Mouse (Mus musculus): ENCODE measurements at regions not wholly inside any gene's neighbourhood (a gene's known extent, or its start where the extent isn't known, plus 50 kb on each side); places are given as distances from the start of the nearest gene placed in this dataset.

DNA sequence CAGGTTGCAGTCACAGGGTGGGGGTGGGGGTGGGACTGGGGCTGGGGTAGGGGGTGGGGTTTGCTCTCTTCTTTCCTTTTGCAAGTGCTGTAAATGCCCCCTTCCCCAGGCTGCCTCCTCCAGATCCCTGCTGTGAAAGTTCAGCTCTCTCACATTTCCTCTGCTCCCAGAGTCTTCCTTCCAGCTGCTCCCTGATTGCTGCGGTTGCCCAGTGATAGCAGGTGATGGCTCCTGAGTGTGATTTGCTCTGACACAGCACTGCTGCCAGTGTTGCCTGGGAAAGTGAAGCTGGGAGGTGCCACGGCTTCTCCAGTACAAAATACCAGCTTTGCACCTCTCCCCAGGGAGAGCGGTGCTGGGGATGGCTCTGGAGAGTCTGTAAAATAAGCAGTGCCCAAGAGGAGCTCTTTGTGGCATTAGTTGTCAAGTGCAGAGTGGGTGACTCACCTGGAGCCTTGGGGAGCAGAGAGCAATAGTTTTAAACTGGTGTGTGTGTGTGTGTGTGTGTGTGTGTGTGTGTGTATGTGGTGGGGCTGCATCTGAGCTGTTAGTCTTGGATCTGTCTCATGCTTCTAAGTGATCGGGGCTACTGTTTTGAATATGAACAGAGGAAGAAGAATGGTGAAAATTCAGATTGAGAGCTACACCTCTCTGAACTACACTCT is 461.6 kb downstream of the 1810013L24Rik start:
- Histone ChIP-seq H3K36me3 (ENCODE audit: control insufficient read depth, insufficient read depth, low read length) (no peaks in the 10 kb centered on the region), H3K27ac (ENCODE audit: low read depth, low read length) (no peak overlapping the region), H3K27me3 (replicated peaks; ENCODE audit: control insufficient read depth, insufficient read depth, low read length) (no peaks in the 10 kb centered on the region), H3K4me2 (ENCODE audit: low read length) (no peak overlapping the region), H3K4me1 (ENCODE audit: control insufficient read depth, insufficient read depth, low read depth, low read length) (no peaks in the 10 kb centered on the region), H3K9ac (ENCODE audit: low read depth, low read length) (no peak overlapping the region), H3K9me3 (ENCODE audit: control insufficient read depth, low read length) (no peaks in the 10 kb centered on the region), H3K4me3 (ENCODE audit: low read length) (no peak overlapping the region)
- ATAC-seq = no peak
- WGBS = 33% methylated on average over 4 of the region's 4 CpGs

DNA sequence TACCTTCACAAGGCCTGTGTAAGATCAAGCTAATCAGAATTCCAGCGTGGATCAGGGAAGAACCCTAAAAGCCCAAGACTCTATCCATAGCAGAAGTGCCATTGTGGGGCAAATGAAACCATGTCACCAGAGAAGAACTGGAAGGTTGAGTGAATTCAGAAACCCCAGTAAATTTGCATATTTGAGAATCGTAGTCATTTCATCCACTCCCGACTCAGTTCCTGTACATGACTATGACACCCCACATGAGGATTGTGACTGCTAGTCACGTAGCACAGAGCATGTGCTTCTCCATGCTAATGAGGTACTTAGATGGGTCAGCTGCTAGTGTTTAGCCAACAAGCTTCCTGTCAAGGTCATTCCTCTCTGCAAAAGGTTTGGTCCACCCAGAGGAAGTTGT is 473.2 kb downstream of the 1810013L24Rik start:
- Histone ChIP-seq H3K4me3 (ENCODE audit: low read length) (no peak overlapping the region), H3K36me3 (ENCODE audit: control insufficient read depth, insufficient read depth, low read length) (no peaks in the 10 kb centered on the region), H3K4me1 (ENCODE audit: control insufficient read depth, insufficient read depth, low read depth, low read length) (no peaks in the 10 kb centered on the region), H3K4me2 (ENCODE audit: low read length) (no peak overlapping the region), H3K27ac (ENCODE audit: low read depth, low read length) (no peak overlapping the region), H3K27me3 (replicated peaks; ENCODE audit: control insufficient read depth, insufficient read depth, low read length) (no peaks in the 10 kb centered on the region), H3K9ac (ENCODE audit: low read depth, low read length) (no peak overlapping the region), H3K9me3 (ENCODE audit: control insufficient read depth, low read length) (no peaks in the 10 kb centered on the region)
- ATAC-seq = no peak
- WGBS = 84% methylated on average over 4 of the region's 4 CpGs

DNA sequence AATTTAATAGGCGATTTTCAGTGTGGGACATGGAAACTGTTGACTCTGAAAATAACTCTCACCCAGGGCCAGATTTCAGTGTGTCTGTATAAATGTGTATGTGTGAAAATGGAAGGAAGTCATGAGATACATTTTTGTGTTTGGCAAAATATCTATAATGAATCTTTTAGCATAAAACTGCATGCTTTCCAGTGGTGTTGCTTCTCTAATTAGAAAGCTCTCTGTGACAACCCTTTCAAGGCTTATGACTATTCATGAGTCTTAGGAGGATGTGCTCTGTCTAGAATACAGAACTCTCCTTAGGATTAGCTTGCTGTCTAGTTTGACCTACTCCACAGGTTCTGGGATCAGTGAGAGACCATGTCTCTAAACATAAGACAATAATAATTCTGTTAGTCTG is 474.2 kb downstream of the 1810013L24Rik start:
- H3K9ac ChIP-seq (ENCODE audit: low read depth, low read length) = no peak overlapping the region
- no peaks in the 10 kb centered on the region for H3K36me3 ChIP-seq (ENCODE audit: control insufficient read depth, insufficient read depth, low read length)
- no peaks in the 10 kb centered on the region for H3K4me1 ChIP-seq (ENCODE audit: control insufficient read depth, insufficient read depth, low read depth, low read length)
- H3K27ac ChIP-seq (ENCODE audit: low read depth, low read length) = no peak overlapping the region
- no peaks in the 10 kb centered on the region for H3K9me3 ChIP-seq (ENCODE audit: control insufficient read depth, low read length)
- WGBS = 98% methylated on average over 1 of the region's 1 CpGs
- ATAC-seq = no peak
- H3K4me2 ChIP-seq (ENCODE audit: low read length) = no peak overlapping the region
- H3K4me3 ChIP-seq (ENCODE audit: low read length) = no peak overlapping the region
- H3K27me3 ChIP-seq (replicated peaks; ENCODE audit: control insufficient read depth, insufficient read depth, low read length) = no peaks in the 10 kb centered on the region

DNA sequence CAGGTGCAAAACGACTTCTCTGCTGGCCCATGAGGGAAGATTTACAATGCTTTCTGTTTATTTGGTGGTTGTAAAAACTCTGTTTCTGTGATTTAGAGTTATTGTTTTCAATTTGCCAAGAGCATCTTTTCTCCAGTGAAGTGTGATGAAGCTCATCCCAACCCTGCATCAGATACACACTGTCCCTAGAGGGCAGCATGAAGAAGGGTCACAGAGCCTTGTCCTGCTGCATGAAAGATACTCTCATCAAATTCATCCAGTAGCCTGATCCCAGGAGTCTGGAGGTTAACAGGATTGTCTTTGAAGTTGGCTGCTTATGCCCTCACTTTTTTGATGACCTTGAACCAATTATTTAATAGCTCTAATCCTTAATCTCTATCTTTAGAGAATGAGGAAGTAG is 480.8 kb downstream of the 1810013L24Rik start:
- H3K9me3 ChIP-seq (ENCODE audit: control insufficient read depth, low read length) = no peaks in the 10 kb centered on the region
- ATAC-seq = no peak
- H3K4me3 ChIP-seq (ENCODE audit: low read length) = no peak overlapping the region
- WGBS = 13% methylated on average over 1 of the region's 1 CpGs
- H3K27me3 ChIP-seq (replicated peaks; ENCODE audit: control insufficient read depth, insufficient read depth, low read length) = no peaks in the 10 kb centered on the region
- no peak overlapping the region for H3K4me2 ChIP-seq (ENCODE audit: low read length)
- no peak overlapping the region for H3K27ac ChIP-seq (ENCODE audit: low read depth, low read length)
- H3K36me3 ChIP-seq (ENCODE audit: control insufficient read depth, insufficient read depth, low read length) = no peaks in the 10 kb centered on the region
- no peaks in the 10 kb centered on the region for H3K4me1 ChIP-seq (ENCODE audit: control insufficient read depth, insufficient read depth, low read depth, low read length)
- H3K9ac ChIP-seq (ENCODE audit: low read depth, low read length) = no peak overlapping the region

DNA sequence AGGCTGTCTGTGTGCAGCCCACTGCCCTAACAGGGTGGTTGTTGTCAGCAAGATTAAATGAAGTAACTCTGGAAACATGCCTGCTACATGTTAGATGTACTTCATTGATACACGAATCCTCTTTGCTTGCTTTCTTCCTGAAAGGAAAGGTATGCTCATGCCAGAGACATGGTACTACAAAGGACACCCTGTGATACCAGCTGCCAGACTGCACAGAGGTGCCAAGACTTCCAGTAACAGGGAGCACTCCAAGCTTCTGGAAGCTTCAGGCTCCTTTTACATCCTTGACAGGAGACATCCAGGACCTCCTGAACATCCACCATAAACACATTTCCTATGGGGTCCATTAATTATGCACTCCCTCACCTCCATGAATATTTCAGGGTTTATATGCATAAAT is 505.7 kb downstream of the 1810013L24Rik start:
- Histone ChIP-seq H3K4me3 (ENCODE audit: low read length) (no peak overlapping the region), H3K27ac (ENCODE audit: low read depth, low read length) (no peak overlapping the region), H3K27me3 (replicated peaks; ENCODE audit: control insufficient read depth, insufficient read depth, low read length) (no peaks in the 10 kb centered on the region), H3K4me2 (ENCODE audit: low read length) (no peak overlapping the region), H3K4me1 (ENCODE audit: control insufficient read depth, insufficient read depth, low read depth, low read length) (no peaks in the 10 kb centered on the region), H3K9ac (ENCODE audit: low read depth, low read length) (no peak overlapping the region), H3K9me3 (ENCODE audit: control insufficient read depth, low read length) (no peaks in the 10 kb centered on the region), H3K36me3 (ENCODE audit: control insufficient read depth, insufficient read depth, low read length) (no peaks in the 10 kb centered on the region)
- no peak for ATAC-seq
- 77% methylated on average over 1 of the region's 1 CpGs for WGBS

DNA sequence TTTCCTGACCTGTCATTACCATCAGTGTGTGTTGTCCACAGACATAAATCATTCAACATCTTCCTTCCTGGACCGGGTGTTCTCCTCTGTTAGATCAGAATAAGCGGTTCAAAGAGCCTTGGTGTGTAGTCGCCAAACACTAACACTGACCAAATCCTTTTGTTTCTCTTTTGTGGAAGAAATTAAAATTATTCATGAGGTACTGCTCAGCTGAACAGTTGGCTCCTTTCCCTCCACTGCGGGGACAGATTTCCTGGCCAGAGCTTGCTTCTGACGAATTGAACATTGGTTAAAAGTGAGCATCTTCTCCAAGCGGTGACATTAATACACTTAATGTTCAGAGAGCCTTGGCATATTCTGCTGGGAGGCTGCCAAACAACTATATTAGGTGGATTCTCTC is 506.2 kb downstream of the 1810013L24Rik start:
- Histone ChIP-seq H3K27ac (ENCODE audit: low read depth, low read length) (no peak overlapping the region), H3K4me3 (ENCODE audit: low read length) (no peak overlapping the region), H3K27me3 (replicated peaks; ENCODE audit: control insufficient read depth, insufficient read depth, low read length) (no peaks in the 10 kb centered on the region), H3K9ac (ENCODE audit: low read depth, low read length) (no peak overlapping the region), H3K4me1 (ENCODE audit: control insufficient read depth, insufficient read depth, low read depth, low read length) (no peaks in the 10 kb centered on the region), H3K36me3 (ENCODE audit: control insufficient read depth, insufficient read depth, low read length) (no peaks in the 10 kb centered on the region), H3K4me2 (ENCODE audit: low read length) (no peak overlapping the region), H3K9me3 (ENCODE audit: control insufficient read depth, low read length) (no peaks in the 10 kb centered on the region)
- ATAC-seq = no peak
- 39% methylated on average over 6 of the region's 6 CpGs for WGBS

DNA sequence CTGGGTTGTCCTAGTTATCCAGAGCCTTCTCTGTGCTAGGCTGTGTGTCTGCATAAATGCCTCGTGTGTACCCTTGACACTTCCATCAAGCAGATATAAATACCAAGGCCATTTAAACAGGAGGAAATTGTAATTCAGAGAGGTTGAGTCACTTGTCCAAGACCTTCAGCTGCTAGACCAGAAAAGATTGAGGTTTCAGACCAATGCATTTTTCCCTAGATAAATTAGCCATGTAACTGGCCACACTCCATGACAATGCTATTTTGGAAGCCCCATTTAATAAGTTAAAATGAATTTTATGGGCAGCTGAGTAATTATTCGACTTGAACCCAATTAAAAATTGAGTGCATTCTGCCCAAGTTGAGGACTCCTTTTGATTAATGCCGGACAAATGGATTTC is 509.6 kb downstream of the 1810013L24Rik start:
- Histone ChIP-seq H3K4me2 (ENCODE audit: low read length) (no peak overlapping the region), H3K4me1 (ENCODE audit: control insufficient read depth, insufficient read depth, low read depth, low read length) (no peaks in the 10 kb centered on the region), H3K4me3 (ENCODE audit: low read length) (no peak overlapping the region), H3K9me3 (ENCODE audit: control insufficient read depth, low read length) (no peaks in the 10 kb centered on the region), H3K9ac (ENCODE audit: low read depth, low read length) (no peak overlapping the region), H3K36me3 (ENCODE audit: control insufficient read depth, insufficient read depth, low read length) (no peaks in the 10 kb centered on the region), H3K27me3 (replicated peaks; ENCODE audit: control insufficient read depth, insufficient read depth, low read length) (no peaks in the 10 kb centered on the region), H3K27ac (ENCODE audit: low read depth, low read length) (no peak overlapping the region)
- no peak for ATAC-seq
- WGBS = 76% methylated on average over 3 of the region's 3 CpGs

DNA sequence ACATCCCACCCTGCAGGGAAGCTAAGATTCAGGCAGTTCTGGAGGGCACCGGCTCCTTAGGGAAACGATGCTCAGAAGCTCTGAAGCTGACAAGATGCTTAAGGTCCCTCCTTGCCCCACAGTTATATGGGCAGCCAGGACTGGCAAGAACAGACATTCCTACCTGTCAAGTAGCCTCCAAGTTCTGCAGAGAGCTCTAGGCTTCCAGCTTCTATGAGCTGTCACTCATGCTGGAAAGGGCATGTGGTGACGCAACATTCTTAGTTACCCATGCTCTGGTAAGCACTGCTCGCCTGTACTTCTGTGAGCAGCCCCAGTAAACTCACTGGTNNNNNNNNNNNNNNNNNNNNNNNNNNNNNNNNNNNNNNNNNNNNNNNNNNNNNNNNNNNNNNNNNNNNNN is 511.3 kb downstream of the 1810013L24Rik start:
- no peak overlapping the region for H3K4me2 ChIP-seq (ENCODE audit: low read length)
- no peaks in the 10 kb centered on the region for H3K36me3 ChIP-seq (ENCODE audit: control insufficient read depth, insufficient read depth, low read length)
- H3K27me3 ChIP-seq (replicated peaks; ENCODE audit: control insufficient read depth, insufficient read depth, low read length) = no peaks in the 10 kb centered on the region
- no peak for ATAC-seq
- H3K9ac ChIP-seq (ENCODE audit: low read depth, low read length) = no peak overlapping the region
- H3K27ac ChIP-seq (ENCODE audit: low read depth, low read length) = no peak overlapping the region
- no peaks in the 10 kb centered on the region for H3K4me1 ChIP-seq (ENCODE audit: control insufficient read depth, insufficient read depth, low read depth, low read length)
- H3K9me3 ChIP-seq (ENCODE audit: control insufficient read depth, low read length) = no peaks in the 10 kb centered on the region
- H3K4me3 ChIP-seq (ENCODE audit: low read length) = no peak overlapping the region
- WGBS = 87% methylated on average over 4 of the region's 4 CpGs

DNA sequence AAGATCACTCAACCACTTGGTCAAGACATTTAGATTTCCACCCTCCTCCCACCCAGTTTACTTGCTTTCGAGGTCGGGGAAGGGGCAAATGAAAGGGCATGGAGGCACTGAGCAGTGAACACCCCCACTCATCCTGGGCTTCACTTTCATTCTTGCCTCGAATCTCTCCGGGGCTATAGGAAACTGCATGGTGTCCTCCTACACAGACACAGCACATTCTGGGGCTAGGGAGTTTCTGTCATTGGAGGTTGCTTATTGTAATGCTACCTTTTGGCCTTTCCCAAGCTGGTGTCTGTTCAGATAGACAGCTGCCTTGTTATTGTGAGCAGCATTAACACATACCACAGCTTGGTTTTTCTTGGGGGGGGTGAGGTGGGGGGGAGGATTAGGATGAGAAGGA is 523.9 kb downstream of the 1810013L24Rik start:
- H3K9me3 ChIP-seq (ENCODE audit: control insufficient read depth, low read length) = no peaks in the 10 kb centered on the region
- no peak overlapping the region for H3K4me3 ChIP-seq (ENCODE audit: low read length)
- H3K27ac ChIP-seq (ENCODE audit: low read depth, low read length) = no peak overlapping the region
- H3K27me3 ChIP-seq (replicated peaks; ENCODE audit: control insufficient read depth, insufficient read depth, low read length) = no peaks in the 10 kb centered on the region
- H3K9ac ChIP-seq (ENCODE audit: low read depth, low read length) = no peak overlapping the region
- H3K4me1 ChIP-seq (ENCODE audit: control insufficient read depth, insufficient read depth, low read depth, low read length) = no peaks in the 10 kb centered on the region
- H3K36me3 ChIP-seq (ENCODE audit: control insufficient read depth, insufficient read depth, low read length) = no peaks in the 10 kb centered on the region
- no peak for ATAC-seq
- 80% methylated on average over 4 of the region's 4 CpGs for WGBS
- no peak overlapping the region for H3K4me2 ChIP-seq (ENCODE audit: low read length)

Measured in hindbrain, embryonic 16.5 days (tissue).